Mouse (Mus musculus) cortical plate, adult 2 months (tissue): ENCODE measurements around the gene Hoxa1. TPM values are rescaled to one million over a fixed set of nuclear protein-coding genes. Genes with fewer than 3 reads are reported as not detected.

Experiments
- H3K27ac ChIP-seq: fragments of 200-500 bp; 2 replicates; pipeline ENCODE4 v1.5.1; 2012; ENCODE audit warnings: low read length, control low read depth, inconsistent platforms; ENCODE audit not compliant: insufficient read depth
- H3K4me1 ChIP-seq: fragments of 200-500 bp; 2 replicates; pipeline ENCODE4 v1.6.1; 2011; ENCODE audit warnings: low read length; ENCODE audit not compliant: control insufficient read depth, insufficient read depth
- H3K4me3 ChIP-seq: fragments of 200-500 bp; 2 replicates; pipeline ENCODE4 v1.5.1; 2011; ENCODE audit warnings: mild to moderate bottlenecking, low read length, control low read depth; ENCODE audit not compliant: insufficient read depth
- CTCF ChIP-seq: fragments of 200-500 bp; IDR thresholded peaks from 2 replicates; pipeline ENCODE4 v1.5.1; 2011; ENCODE audit warnings: mild to moderate bottlenecking, control low read depth, low read length; ENCODE audit not compliant: insufficient read depth; ENCODE audit errors: extremely low read depth
- POLR2A ChIP-seq: fragments of 200-500 bp; IDR thresholded peaks from 2 replicates; pipeline ENCODE4 v1.6.1; 2011; ENCODE audit warnings: mild to moderate bottlenecking, low read length, control low read depth; ENCODE audit not compliant: insufficient read depth; ENCODE audit errors: extremely low read depth
- polyA plus RNA-seq: library from polyadenylated mRNA; depleted of rRNA; stranded (reverse); fragments of >200 nt; gene quantifications from 2 replicates; pipeline ENCODE4 v1.2.3, GENCODE M21; 2012

Gene Hoxa1
- polyA plus RNA-seq, 1 experiment, result not detected

DNA sequence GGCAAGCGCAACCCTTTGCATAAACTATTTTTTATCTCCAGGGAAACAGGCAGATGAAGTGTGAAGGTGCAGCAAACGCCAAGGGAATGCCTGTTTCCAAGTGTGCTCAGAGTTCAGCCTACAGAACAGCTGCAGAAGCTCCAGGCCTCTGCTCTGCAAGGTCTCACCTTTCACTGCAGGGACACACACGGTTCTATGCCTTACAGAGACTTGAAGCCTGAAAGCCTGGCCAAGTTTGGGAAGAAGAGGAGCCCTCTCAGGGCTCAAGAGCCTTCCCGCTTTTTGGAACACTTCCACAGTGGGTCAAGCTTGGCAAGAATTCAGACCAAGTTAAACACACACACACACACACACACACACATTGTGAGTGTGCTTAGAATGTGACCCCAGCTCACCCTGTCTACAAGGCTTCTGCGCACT, 31.1 kb upstream of the Hoxa1 start:
- no peak overlapping the region for H3K27ac ChIP-seq
- H3K4me3 ChIP-seq, result no peak overlapping the region
- H3K4me1 ChIP-seq, result no peaks in the 10 kb centered on the region
- TF ChIP-seq POLR2A (no peak), CTCF (no peak)

DNA sequence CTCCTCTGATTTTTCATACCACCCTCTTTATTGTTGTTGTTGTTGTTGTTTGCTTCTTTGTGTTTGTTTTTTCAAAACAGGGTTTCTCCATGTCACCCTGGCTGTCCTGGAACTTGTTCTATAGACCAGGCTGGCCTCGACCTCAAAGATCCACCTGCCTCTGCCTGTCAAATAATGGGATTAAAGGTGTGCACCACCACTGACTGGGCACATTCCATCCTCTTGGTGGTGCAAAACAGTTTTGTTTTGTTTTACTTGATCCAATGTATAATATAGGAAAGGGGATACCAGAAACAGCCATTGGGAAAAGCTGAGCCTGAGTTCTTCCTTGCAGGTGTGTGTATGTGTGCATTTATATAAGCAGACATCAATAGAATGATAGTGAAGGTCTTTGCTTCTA, 28.4 kb upstream of the Hoxa1 start:
- Histone ChIP-seq H3K4me3 (no peak overlapping the region), H3K27ac (no peak overlapping the region), H3K4me1 (no peaks in the 10 kb centered on the region)
- TF ChIP-seq POLR2A (no peak), CTCF (no peak)

DNA sequence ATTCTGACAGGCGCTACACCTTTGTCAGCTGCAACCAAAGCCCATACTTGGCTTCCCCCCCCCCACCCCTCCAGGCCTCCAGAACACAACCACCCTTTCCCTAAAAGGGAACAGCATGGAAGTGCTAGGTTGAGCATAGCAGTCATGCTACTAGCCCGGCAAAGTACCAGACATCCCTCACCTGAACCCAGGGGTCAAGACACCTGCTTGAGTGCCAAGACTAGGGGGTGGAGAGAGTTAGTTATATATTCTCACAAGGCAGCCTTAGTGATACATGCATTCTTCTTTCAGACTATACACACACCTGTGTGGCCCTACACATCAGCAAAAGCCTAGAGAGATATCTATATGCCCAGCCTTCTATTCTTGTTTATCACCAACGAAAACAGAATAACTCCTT, 27.7 kb upstream of the Hoxa1 start:
- H3K4me3 ChIP-seq, result no peak overlapping the region
- TF ChIP-seq CTCF (no peak), POLR2A (no peak)
- H3K27ac ChIP-seq, result no peak overlapping the region
- no peaks in the 10 kb centered on the region for H3K4me1 ChIP-seq

- TF ChIP-seq CTCF (no peak), POLR2A (no peak)
- Histone ChIP-seq H3K4me3 (no peak overlapping the region), H3K27ac (no peak overlapping the region), H3K4me1 (no peaks in the 10 kb centered on the region)
These were observed 27.1 kb upstream of the Hoxa1 start for GRCm38 (mm10) chr6:52185222-52185621.

DNA sequence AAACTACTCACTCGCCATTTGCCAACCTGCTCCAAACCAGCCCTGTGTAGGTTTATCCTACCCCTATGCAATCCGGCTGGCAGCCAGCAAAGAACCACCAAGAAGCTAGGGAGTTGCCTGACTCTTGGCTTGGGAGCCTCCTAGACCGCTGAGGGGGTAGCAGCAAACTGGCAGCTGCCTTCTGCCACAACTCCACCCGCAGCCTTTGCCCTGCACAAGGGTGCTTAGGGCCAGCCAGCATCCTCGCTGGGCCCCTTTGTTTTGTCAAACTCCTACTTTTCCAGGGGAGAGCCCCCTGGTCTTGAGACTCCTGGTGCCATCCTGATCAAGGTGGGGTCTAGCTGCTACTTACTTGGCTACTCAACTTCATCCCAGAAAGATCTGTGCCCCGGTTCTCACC, 26.6 kb upstream of the Hoxa1 start:
- TF ChIP-seq CTCF (no peak), POLR2A (no peak)
- no peaks in the 10 kb centered on the region for H3K4me1 ChIP-seq
- H3K4me3 ChIP-seq, result no peak overlapping the region
- no peak overlapping the region for H3K27ac ChIP-seq

DNA sequence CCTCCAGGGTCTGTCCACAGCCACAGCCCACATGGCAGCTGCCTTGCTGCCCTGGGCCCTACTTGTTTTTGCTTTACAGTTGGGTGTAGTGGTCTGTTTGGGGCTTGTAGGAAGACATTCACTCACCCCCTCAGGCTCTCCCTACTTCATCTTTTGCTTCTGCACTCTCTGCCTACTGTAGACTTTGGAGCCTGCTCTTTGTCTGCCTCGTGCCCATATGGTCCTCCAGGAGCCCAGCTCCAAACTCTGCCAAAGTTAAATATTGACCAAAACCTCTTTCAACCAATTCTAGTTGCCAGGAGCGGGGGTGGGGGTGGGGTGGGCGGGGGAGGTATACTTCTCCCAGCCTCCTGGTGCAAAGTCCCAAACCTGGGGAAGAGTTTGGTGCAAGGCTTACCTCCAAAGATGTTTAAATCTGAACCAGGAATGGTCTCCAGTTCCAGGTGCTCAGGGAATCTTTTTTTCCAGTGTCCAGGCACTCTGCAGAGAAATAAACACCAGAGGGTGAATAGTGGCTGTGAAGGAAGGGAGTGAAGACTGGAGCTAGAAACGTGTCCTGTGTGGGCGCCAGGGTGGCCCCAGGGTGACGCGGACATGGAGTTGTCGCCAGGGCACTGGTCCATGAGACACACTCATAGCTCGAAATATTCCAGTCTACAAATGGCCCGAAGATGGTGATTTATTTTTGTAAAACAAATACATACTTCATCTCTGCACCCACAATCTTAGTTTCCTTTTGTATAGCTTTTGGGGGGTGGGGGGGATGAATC, 25.4 kb upstream of the Hoxa1 start:
- Histone ChIP-seq H3K4me1 (no peaks in the 10 kb centered on the region), H3K4me3 (no peak overlapping the region), H3K27ac (no peak overlapping the region)
- TF ChIP-seq CTCF (no peak), POLR2A (no peak)

DNA sequence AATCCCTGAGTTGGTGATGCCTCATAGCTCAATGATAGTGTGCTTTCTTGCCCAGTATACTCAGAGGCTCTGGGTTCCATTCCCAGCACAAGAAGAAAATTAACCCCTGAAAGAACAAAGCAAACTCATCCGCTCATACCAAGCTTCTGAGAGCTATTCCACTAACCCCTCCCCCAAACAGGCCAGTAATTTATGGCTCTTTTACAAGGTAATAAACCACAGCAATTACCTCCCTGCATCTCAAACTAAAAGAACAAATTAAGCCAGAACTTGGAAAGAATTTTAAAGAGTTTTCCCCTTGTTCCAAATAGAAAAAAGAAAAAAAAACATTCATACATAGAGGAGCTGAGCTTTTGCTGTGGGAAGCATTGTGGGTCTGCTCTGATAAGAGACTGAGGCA, 24.7 kb upstream of the Hoxa1 start:
- Histone ChIP-seq H3K4me1 (no peaks in the 10 kb centered on the region), H3K4me3 (no peak overlapping the region), H3K27ac (no peak overlapping the region)
- TF ChIP-seq CTCF, result no peak
- TF ChIP-seq POLR2A, result no peak

- H3K4me3 ChIP-seq, result no peak overlapping the region
- TF ChIP-seq POLR2A, result no peak
- TF ChIP-seq CTCF, result no peak
- no peaks in the 10 kb centered on the region for H3K4me1 ChIP-seq
- no peak overlapping the region for H3K27ac ChIP-seq
These were observed 23.9 kb upstream of the Hoxa1 start for GRCm38 (mm10) chr6:52182030-52182429.

- Histone ChIP-seq H3K27ac (no peak overlapping the region), H3K4me1 (no peaks in the 10 kb centered on the region), H3K4me3 (no peak overlapping the region)
- TF ChIP-seq CTCF (no peak), POLR2A (no peak)
These were observed 22.6 kb upstream of the Hoxa1 start for GRCm38 (mm10) chr6:52180726-52181125.

- TF ChIP-seq POLR2A (no peak), CTCF (no peak)
- no peak overlapping the region for H3K4me3 ChIP-seq
- no peak overlapping the region for H3K27ac ChIP-seq
- no peaks in the 10 kb centered on the region for H3K4me1 ChIP-seq
These were observed 22.1 kb upstream of the Hoxa1 start for GRCm38 (mm10) chr6:52180213-52180710.

DNA sequence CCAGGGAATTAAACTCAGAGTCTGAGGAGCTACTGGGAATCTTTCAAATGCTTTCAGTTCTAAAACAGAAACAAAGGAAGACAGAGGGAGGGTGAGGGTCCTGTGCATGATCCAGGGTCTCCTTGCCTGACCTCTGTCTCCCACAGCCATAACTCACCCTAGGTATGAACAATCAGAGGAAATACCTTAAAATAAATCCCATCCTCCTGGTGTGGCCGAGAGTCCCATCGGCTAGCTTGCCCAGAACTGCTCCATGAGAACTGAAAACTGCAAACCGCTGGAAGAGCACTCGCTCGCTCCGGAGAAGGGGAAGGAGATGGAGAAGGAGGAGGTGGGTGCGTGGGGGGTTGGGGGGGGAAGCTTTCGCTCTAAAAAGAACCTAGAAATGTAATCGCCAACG, 21.6 kb upstream of the Hoxa1 start:
- H3K4me3 ChIP-seq, result no peak overlapping the region
- TF ChIP-seq CTCF (no peak), POLR2A (no peak)
- H3K27ac ChIP-seq, result no peak overlapping the region
- H3K4me1 ChIP-seq, result no peaks in the 10 kb centered on the region
